Mouse (Mus musculus) G1E (cell line): Measurements from ENCODE around the gene Trim50. TPM values are rescaled to one million over a fixed set of nuclear protein-coding genes. Genes with fewer than 3 reads are reported as not detected.

Experiments used
- ATAC-seq: 2 replicates; pipeline ENCODE4 v1.8.0; 2016; ENCODE audit warnings: mild to moderate bottlenecking; ENCODE audit not compliant: insufficient number of reproducible peaks, poor library complexity, low FRiP score, severe bottlenecking; ENCODE audit errors: extremely low read depth
- DNase-seq: peaks from one replicate; pipeline ENCODE4 v3.0.0; 2012; ENCODE audit warnings: low spot score
- H3K27me3 ChIP-seq: 2 replicates; pipeline ENCODE4 v1.6.1; 2012; ENCODE audit warnings: mild to moderate bottlenecking, low read length, inconsistent platforms; ENCODE audit not compliant: insufficient read depth
- H3K36me3 ChIP-seq: replicated peaks from 2 replicates; pipeline ENCODE3; 2012; ENCODE audit warnings: mild to moderate bottlenecking, inconsistent platforms
- H3K4me1 ChIP-seq: 2 replicates; pipeline ENCODE4 v1.6.1; 2012; ENCODE audit warnings: low read depth, low read length, inconsistent platforms, mixed read lengths; ENCODE audit not compliant: insufficient read depth
- H3K4me3 ChIP-seq: 2 replicates; pipeline ENCODE4 v1.5.1; 2012; ENCODE audit warnings: low read depth, mild to moderate bottlenecking, inconsistent platforms, low read length, moderate library complexity, mixed read lengths
- H3K9me3 ChIP-seq: replicated peaks from 2 replicates; pipeline ENCODE4 v1.6.1; 2012; ENCODE audit warnings: inconsistent platforms
- CTCF ChIP-seq: IDR thresholded peaks from 2 replicates; pipeline ENCODE4 v1.5.1; 2012; ENCODE audit warnings: low read depth, low read length, inconsistent platforms, mixed read lengths
- GATA1 ChIP-seq: IDR thresholded peaks from 2 replicates; pipeline ENCODE4 v1.6.1; 2012; ENCODE audit warnings: borderline replicate concordance, low read length, inconsistent platforms, mixed read lengths
- GATA2 ChIP-seq: IDR thresholded peaks from 2 replicates; pipeline ENCODE4 v1.6.1; 2012; ENCODE audit warnings: low read depth, low read length, inconsistent platforms, borderline replicate concordance
- POLR2AphosphoS5 ChIP-seq: IDR thresholded peaks from 2 replicates; pipeline ENCODE4 v1.6.1; 2012; ENCODE audit warnings: low read depth, low read length, inconsistent platforms; ENCODE audit not compliant: insufficient replicate concordance
- TAL1 ChIP-seq: conservative IDR thresholded peaks from 2 replicates; pipeline ENCODE4 v1.6.1; 2012; ENCODE audit warnings: low read depth, low read length, inconsistent platforms, mixed read lengths
- polyA plus RNA-seq: library from polyadenylated mRNA; stranded (reverse); fragments of >175 nt; gene quantifications from 2 replicates; pipeline ENCODE4 v1.2.3, GENCODE M21; 2012
- total RNA-seq, 2 experiments: library from RNA; stranded (forward) in 1 of 2; stranded (reverse) in 1 of 2; fragments of 200-1000 nt in 1 of 2; fragments of >200 nt in 1 of 2; fragmentation: Nextera tagmentation in 1 of 2; gene quantifications; 2 replicates each; pipeline ENCODE4 v1.2.3; 2014 to 2017

The Trim50 gene
- total and polyA plus RNA-seq, 3 experiments: 0.16 TPM; not detected in 2

DNA sequence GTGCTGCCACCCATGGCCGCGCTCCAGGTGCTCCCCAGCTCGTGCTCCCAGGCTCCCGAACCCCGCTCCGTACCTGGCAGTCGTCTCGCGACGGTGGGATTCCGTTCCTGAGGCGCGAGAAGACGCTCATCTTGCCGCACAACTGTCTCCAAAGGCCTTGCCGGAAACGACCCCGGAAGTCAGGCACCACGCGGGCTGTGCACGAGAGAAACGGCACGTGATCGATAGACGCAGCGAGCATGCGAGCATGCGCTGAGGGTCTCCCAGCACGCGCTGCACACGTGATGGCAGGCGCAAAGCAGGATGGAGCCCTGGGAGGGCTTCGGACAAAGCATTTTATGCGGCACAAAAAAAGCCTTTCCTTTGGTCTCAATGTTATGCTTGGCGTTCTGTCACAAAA lies 3.2 kb upstream of the Trim50 start, which contains the start of gene Fkbp6:
Gene Fkbp6, minus strand, starts transcription at position 183 of the 400 bp plus-strand sequence.
- Histone ChIP-seq H3K36me3 (no peaks in the 10 kb centered on the region), H3K9me3 (no peaks in the 10 kb centered on the region), H3K4me3 (no peak within 1 kb of the TSS), H3K4me1 (no peaks in the 10 kb centered on the region), H3K27me3 (peaks cover 22% of the 10 kb centered on the region; the same call in 1 of the 2 replicates)
- ATAC-seq (no peak), DNase-seq (no peak)
- TF ChIP-seq GATA2: no peak
- TF ChIP-seq GATA1: no peak
- no peak for TF ChIP-seq CTCF
- TF ChIP-seq POLR2AphosphoS5: no peak
- TF ChIP-seq TAL1: no peak

DNA sequence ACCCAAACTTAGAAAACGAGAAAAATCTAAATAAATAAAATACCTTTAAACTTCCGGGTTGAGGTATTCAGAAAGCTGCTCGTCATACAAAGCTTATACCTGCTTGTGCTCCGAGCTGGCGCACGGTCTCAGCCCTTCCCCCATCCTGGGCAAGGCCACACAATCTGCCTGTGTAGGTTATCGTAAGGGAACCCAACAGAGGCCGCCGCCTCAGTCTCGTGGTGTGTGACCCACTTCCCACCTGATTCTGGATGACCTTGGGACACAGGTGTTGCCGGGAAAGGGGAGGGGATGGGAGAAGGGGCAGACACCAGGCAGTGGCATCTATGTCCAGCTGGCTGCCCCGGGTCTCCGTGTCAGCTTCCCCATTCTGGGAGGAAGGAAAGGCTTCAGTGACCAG lies 1.5 kb upstream of the Trim50 start:
- no peaks in the 10 kb centered on the region for H3K36me3 ChIP-seq
- H3K4me3 ChIP-seq: no peak overlapping the region
- no peaks in the 10 kb centered on the region for H3K9me3 ChIP-seq
- TF ChIP-seq TAL1 (no peak), CTCF (no peak), POLR2AphosphoS5 (no peak), GATA1 (no peak), GATA2 (no peak)
- DNase-seq (no peak), ATAC-seq (no peak)
- no peaks in the 10 kb centered on the region for H3K4me1 ChIP-seq
- peaks cover 22% of the 10 kb centered on the region; the same call in 1 of the 2 replicates for H3K27me3 ChIP-seq

DNA sequence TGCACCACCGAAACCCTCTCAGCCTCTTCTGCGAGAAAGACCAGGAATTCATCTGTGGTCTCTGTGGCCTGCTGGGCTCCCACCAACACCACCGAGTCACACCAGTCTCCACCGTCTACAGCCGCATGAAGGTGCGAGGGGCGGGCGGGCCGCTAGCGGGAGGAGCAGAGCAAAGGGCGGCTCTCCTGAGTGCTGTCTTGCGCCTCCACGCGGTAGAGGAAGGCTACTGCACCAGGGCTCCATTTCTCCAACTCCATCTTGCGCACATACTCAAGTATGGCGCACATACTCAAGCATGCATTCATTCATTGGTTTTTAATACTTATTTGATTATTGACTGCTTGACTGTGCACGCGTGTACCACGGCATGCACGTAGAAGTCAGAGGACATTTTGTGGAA lies 469 bp downstream of the Trim50 start:
- ATAC-seq: no peak
- Histone ChIP-seq H3K4me1 (no peaks in the 10 kb centered on the region), H3K36me3 (no peaks in the 10 kb centered on the region), H3K4me3 (no peak overlapping the region), H3K9me3 (no peaks in the 10 kb centered on the region), H3K27me3 (peaks cover 16% of the 10 kb centered on the region; the same call in 1 of the 2 replicates)
- DNase-seq: no peak
- TF ChIP-seq GATA1 (no peak), POLR2AphosphoS5 (no peak), CTCF (0 out of 2 replicates have a peak, but pooled peaks have one; percentile 15), GATA2 (no peak), TAL1 (no peak)

DNA sequence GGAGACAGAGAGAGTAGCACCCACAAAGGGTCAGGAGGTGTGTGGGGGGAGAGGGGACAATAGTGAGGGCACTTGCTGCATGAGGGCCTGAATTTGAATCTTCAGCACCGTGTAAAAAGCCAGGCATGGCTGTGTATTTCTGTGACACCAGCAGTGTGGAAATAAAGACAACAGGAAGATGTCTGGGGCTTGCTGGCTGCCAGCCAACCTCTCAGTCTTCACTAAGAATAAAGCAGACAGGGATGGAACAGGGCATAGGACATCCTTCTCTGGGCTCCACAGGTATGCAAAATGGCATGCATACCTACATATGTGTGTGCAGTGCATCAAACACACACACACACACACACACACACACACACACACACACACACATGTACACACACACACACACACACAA lies 3.0 kb downstream of the Trim50 start:
- H3K4me3 ChIP-seq: no peak overlapping the region
- TF ChIP-seq POLR2AphosphoS5: no peak
- no peak for TF ChIP-seq GATA1
- no peak for TF ChIP-seq TAL1
- TF ChIP-seq GATA2: no peak
- TF ChIP-seq CTCF: no peak
- H3K36me3 ChIP-seq: no peaks in the 10 kb centered on the region
- DNase-seq: no peak
- H3K9me3 ChIP-seq: no peaks in the 10 kb centered on the region
- no peaks in the 10 kb centered on the region for H3K4me1 ChIP-seq
- peaks cover 10% of the 10 kb centered on the region; the same call in 1 of the 2 replicates for H3K27me3 ChIP-seq
- no peak for ATAC-seq

DNA sequence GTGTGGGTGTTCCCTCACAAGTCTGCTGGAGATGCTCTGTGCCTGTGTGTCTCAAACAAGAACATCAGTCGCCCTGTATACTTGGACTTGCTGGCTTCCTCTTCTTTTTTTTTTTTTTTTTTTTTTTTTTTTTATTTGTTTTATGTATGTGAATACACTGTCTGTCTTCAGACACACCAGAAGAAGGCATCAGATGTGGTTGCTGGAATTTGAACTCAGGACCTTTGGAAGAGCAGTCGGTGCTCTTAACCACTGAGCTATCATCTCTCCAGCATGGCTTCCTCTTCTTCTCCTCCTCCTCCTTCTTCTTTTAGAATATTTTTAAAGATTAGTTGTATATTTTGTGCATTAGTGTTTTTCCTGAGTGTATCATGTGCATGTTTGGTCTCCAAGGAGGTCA lies 4.5 kb downstream of the Trim50 start:
- peaks cover 10% of the 10 kb centered on the region; the same call in 1 of the 2 replicates for H3K27me3 ChIP-seq
- no peaks in the 10 kb centered on the region for H3K9me3 ChIP-seq
- DNase-seq (no peak), ATAC-seq (no peak; the same call in 1 of the 2 replicates)
- no peak overlapping the region for H3K4me3 ChIP-seq
- TF ChIP-seq CTCF (no peak), GATA1 (no peak)
- no peaks in the 10 kb centered on the region for H3K36me3 ChIP-seq
- 0 out of 2 replicates have a peak, but pooled peaks cover under 1% of the 10 kb centered on the region for H3K4me1 ChIP-seq

DNA sequence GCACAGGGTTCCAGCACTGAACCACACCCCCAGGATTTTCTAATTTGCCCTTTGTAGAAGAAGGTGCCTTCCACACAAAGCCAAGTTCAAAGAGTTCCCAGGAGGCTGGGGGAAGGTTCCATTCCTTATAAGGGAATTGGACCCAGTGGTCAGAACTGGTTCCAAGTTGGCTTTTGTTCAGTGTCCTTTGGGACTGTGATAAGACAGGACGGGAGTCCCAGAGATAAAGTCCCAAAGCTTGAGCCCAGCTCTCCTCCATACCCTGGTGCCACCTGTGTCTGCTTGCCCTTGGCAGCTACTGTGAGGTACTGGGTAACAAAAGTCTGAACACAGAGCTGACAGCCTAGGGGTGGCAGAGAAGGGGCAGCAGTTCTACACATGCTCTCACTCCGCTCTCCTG lies 6.7 kb downstream of the Trim50 start:
- ATAC-seq: no peak
- no peaks in the 10 kb centered on the region for H3K9me3 ChIP-seq

More for the DNA sequence above, 6.7 kb downstream of the Trim50 start:
- TF ChIP-seq GATA2: no peak
- TF ChIP-seq GATA1: no peak
- TF ChIP-seq TAL1: no peak
- no peak for TF ChIP-seq CTCF
- TF ChIP-seq POLR2AphosphoS5: no peak
- H3K4me3 ChIP-seq: no peak overlapping the region
- no peaks in the 10 kb centered on the region for H3K36me3 ChIP-seq
- H3K4me1 ChIP-seq: 0 out of 2 replicates have a peak, but pooled peaks cover 3% of the 10 kb centered on the region
- no peak for DNase-seq
- H3K27me3 ChIP-seq: peaks cover 13% of the 10 kb centered on the region
